Mouse (Mus musculus): Measurements from ENCODE around the gene AL731706.2.
A peak's percentile ranks its signal among the peaks of the same experiment; 100 is the strongest.
"Not testable (repeated sequence)": the region's sequence is repeated elsewhere in the genome, so short reads cannot be mapped to it uniquely, and the experiment has no call there.

The AL731706.2 gene

GRCm38 (mm10) chr2:136885579-136885978 lies at the start of gene AL731706.2:
AL731706.2 (minus strand) TSS chr2:136885679.
- no peak for DNase-seq (ENCODE audit: low spot score in 2 of 2)

- peak; percentile 12 to 14 for DNase-seq (ENCODE audit: low spot score in 2 of 2)
These were observed 35.5 kb upstream of the AL731706.2 start for GRCm38 (mm10) chr2:136921003-136921408.

GRCm38 (mm10) chr2:136920257-136920993 lies 34.9 kb upstream of the AL731706.2 start:
- no peak for DNase-seq (ENCODE audit: low spot score in 2 of 2)

- no peak for DNase-seq (ENCODE audit: low spot score in 2 of 2)
These were observed 34.0 kb upstream of the AL731706.2 start for GRCm38 (mm10) chr2:136919433-136919832.

- no peak for DNase-seq (ENCODE audit: low spot score in 2 of 2)
These were observed 28.9 kb upstream of the AL731706.2 start for GRCm38 (mm10) chr2:136914334-136914902.

- DNase-seq (ENCODE audit: low spot score in 2 of 2) = no peak
These were observed 27.5 kb upstream of the AL731706.2 start for GRCm38 (mm10) chr2:136913021-136913420.

GRCm38 (mm10) chr2:136911958-136912411 lies 26.5 kb upstream of the AL731706.2 start:
- DNase-seq (ENCODE audit: low spot score in 2 of 2) = no peak

- no peak for DNase-seq (ENCODE audit: low spot score in 2 of 2)
These were observed 23.8 kb upstream of the AL731706.2 start for GRCm38 (mm10) chr2:136909298-136909697.

GRCm38 (mm10) chr2:136908596-136908995 lies 23.1 kb upstream of the AL731706.2 start:
- DNase-seq (ENCODE audit: low spot score in 2 of 2) = no peak

GRCm38 (mm10) chr2:136896131-136896530 lies 10.7 kb upstream of the AL731706.2 start:
- DNase-seq (ENCODE audit: low spot score in 2 of 2) = no peak

GRCm38 (mm10) chr2:136894494-136894893 lies 9.0 kb upstream of the AL731706.2 start:
- DNase-seq (ENCODE audit: low spot score in 2 of 2) = no peak

- peak; percentile 94 to 96 for DNase-seq (ENCODE audit: low spot score in 2 of 2)
These were observed 6.5 kb upstream of the AL731706.2 start for GRCm38 (mm10) chr2:136891951-136892371.

GRCm38 (mm10) chr2:136891068-136891950 lies 5.8 kb upstream of the AL731706.2 start, which contains the start of the genes Slx4ip, AL731706.1 and Mkks:
Slx4ip (plus strand) TSS chr2:136891218.
AL731706.1 (minus strand) TSS chr2:136891389.
Mkks (minus strand) TSS chr2:136891389.
- peak; percentile 99 for DNase-seq (ENCODE audit: low spot score in 2 of 2)

- not testable (repeated sequence) for DNase-seq (ENCODE audit: low spot score in 2 of 2)
These were observed 5.2 kb upstream of the AL731706.2 start for GRCm38 (mm10) chr2:136890716-136891067.

GRCm38 (mm10) chr2:136886846-136887245 lies 1.4 kb upstream of the AL731706.2 start:
- DNase-seq (ENCODE audit: low spot score in 2 of 2) = peak in 1 of 2 experiments; percentile 25

GRCm38 (mm10) chr2:136854543-136855388 lies 30.7 kb downstream of the AL731706.2 start:
- DNase-seq (ENCODE audit: low spot score in 2 of 2) = no peak

GRCm38 (mm10) chr2:136850366-136850765 lies 35.1 kb downstream of the AL731706.2 start:
- no peak for DNase-seq (ENCODE audit: low spot score in 2 of 2)

- no peak for DNase-seq (ENCODE audit: low spot score in 2 of 2)
These were observed 47.5 kb downstream of the AL731706.2 start for GRCm38 (mm10) chr2:136837994-136838393.

- DNase-seq (ENCODE audit: low spot score in 2 of 2) = no peak
These were observed 49.6 kb downstream of the AL731706.2 start for GRCm38 (mm10) chr2:136835882-136836281.
